Mouse (Mus musculus): ENCODE data around the gene Tecpr1.

Gene Tecpr1

GRCm38 (mm10) chr5:144223503-144223862 is at the start of gene Tecpr1:
Gene Tecpr1, minus strand, starts transcription at chr5:144223615.
- peak; percentile 96 for DNase-seq

- DNase-seq = no peak
Observed at GRCm38 (mm10) chr5:144271772-144272171, 48.4 kb upstream of the Tecpr1 start.

- DNase-seq = no peak
Observed at GRCm38 (mm10) chr5:144271118-144271517, 47.7 kb upstream of the Tecpr1 start.

DNA sequence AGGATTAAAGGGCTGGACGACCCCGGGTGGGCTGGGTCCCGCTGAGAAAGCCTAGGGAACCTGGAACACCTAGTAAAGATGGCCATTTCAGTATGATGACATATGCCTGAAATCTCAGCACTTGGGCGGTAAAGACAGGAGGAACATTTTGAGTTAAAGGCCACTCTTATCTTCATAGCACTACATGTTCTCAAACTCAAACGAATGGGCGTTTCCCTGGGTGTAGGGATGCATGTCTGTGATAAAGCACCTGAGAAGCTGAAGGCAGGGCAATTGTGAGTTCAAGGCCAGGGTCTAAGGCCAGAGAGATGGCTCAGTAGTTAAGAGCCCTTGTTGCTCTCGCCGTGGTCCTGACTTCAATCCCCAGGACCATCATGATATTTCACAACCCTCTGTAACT is 47.0 kb upstream of the Tecpr1 start:
- DNase-seq = no peak

DNA sequence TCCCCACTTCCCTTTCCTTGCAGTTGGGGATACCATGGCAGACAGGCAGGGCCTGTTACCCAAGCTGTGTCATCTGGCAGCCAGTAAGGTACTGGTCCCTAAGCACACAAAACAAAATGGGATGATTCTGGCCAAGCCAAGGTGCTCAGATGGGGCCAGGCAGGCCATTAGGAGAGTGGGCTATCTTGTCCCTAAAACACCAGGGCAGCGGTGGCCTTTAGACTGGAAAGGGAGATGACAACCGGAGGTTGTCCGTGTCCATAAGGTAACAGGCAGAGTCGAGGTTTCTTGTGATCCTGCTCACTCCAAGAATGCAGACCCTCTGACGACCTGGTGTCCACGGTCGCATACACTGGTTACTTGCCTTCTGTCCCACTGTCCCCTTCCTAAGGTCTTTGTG is 46.5 kb upstream of the Tecpr1 start:
- no peak for DNase-seq

- DNase-seq = no peak
Observed at GRCm38 (mm10) chr5:144267535-144268241, 44.3 kb upstream of the Tecpr1 start.

- no peak for DNase-seq
Observed at GRCm38 (mm10) chr5:144263496-144263895, 40.1 kb upstream of the Tecpr1 start.

- no peak for DNase-seq
Observed at GRCm38 (mm10) chr5:144263082-144263481, 39.7 kb upstream of the Tecpr1 start.

DNA sequence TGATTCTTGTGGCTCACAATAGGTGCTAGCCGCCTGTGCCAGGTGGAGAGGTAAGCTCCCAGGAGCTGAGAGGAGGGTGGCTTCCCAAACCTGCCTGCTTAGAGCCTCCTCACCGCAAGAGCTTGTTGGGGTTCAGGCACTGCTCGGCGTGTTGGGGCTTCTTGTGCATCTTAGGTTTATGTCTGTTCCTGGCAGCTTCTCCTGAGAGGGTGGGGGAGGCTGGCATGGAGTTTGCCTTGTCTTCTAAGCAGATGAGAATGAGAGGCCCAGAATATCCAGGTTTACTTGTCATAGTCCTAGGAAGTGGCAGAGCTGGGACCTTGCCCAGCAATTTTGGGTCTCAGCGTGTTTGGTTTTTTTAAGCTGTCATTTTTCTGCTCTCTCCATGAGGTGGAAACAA is 38.4 kb upstream of the Tecpr1 start:
- DNase-seq = no peak

DNA sequence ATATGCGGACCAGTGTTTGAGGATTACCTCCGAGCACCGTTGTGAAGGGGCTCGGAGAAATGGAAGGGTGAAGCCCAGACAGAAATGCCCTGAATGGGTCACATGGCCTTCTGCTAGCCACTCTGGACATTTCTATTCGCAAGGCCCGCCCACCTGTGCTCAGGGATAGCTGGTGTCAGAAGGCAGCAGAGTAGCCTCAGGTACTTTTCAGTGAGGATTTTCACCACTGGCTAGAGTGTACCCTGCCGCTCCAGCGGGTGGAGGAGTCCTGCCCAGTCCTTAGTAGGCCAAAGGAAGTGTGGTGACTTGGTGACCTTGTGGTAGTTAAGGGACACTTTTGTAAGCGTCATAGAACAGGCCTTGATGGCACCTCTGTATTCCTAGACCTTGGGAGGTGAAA is 37.9 kb upstream of the Tecpr1 start:
- no peak for DNase-seq

DNA sequence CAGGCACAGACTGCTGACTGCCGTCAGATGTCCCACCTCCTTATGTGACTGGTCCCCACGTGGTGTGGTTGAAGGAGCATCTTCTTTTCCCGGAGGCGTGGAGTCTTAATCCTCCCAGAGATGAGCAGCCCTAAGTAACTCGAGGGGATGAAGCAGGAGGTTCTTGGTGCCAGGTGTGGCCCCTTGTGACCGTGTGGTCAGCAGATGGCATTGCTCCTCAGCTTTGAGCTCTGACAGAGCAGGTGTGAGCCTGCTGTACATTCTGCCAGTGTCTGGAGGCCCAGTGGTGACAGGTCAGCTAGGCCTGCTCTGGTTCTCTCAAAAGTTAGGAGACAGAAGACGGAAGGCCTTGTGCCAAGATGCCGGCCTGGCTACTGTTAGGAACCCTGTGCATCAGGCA is 37.0 kb upstream of the Tecpr1 start:
- DNase-seq = no peak

DNA sequence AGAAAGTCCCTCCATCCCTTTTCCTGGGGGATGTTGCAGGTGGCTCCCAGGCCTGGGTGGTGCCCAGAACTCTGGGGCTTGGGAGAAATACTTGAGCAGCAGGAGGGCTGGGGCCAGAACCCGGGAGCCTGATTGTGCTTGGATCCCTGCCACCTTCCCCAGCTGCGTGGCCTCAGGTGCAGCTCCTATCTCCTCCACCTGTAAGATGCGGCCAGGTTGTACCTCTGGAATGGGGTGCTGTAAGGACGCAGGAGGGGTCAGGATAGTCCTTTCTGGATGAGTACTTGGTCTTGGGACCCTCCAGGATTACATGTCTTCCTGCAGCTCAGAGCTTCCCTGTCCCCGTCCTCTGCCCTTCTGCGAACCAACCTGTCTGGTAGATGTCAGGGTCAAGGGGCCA is 35.8 kb upstream of the Tecpr1 start:
- no peak for DNase-seq

- peak; percentile 21 for DNase-seq
Observed at GRCm38 (mm10) chr5:144258687-144259086, 35.3 kb upstream of the Tecpr1 start.

DNA sequence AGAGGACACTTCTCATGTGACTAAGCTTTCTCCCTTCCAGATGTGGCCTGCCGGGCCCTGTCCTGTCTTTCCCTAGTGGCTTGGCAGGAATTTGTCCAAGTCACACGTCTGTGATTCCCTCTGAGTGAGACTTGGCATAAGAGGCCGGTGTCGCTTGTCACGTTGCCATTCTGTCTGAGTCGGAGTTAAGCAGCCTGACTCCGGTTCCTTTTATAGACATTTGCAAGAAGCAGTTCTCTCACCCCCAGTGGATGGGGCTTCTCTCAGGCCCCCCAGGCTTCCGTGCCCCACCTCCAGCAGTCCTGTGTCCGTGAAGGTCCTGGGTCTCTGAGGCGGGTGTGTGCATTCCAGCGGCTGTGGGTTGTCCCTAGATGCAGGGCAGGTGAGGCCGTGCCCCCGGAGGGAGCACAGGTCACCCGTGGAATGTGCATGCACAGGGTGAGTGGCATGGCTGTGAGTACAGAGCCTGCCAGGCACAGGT is 34.8 kb upstream of the Tecpr1 start:
- peak; percentile 41 for DNase-seq

DNA sequence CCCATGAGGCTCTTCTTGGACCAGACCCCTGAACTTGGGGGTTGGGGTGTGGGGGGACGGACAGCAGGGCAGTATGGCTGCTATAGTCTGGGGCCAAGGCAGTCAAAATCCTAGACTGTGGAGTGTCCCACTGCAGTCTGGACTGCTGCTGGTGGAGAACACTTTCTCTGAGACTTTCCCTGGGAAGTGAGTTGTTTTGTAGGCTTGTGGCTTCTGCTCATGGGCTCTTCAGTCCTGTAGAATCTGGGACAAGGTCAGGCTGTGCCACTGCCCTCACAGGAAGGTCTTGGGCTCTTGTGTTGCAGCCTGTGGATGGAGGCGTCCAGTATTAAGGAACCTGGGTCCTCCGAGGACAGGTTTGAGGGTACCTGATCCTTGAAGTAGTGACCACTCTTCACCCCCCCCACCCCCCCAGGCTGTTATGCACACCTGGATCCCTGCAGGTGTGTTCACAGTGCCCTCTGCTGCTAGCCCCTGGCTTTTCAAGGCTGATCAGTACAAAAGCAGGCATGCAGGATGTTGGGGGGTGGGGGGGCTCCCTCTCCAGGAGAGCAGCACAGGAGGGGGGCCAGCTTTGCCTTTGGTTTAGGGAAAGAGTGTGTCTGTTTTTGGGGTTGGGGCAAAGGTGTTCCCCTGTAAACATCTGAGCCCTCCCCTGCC is 34.2 kb upstream of the Tecpr1 start:
- DNase-seq = peak; percentile 21

DNA sequence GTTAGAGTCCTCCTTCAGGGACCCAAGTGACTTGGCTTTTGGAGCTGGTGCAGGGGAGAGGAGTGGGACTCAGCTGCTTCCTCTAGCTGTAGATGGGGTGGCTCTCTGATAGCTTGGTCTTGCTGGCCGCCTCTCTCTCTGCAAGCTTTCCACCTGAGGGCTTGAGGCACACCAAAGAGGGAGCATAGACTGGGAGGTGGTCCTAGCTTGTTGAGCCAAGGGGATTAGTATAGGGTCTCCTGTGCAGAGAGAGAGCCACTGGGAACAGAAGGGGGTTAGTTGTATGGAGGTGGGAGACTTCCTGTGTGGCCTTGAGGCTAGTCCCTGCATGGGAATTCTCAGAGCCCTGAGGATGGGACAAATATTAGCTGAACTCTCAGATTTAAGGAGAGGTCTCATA is 33.5 kb upstream of the Tecpr1 start:
- no peak for DNase-seq

- DNase-seq = no peak
Observed at GRCm38 (mm10) chr5:144256541-144256870, 33.1 kb upstream of the Tecpr1 start.

- DNase-seq = peak; percentile 69
Observed at GRCm38 (mm10) chr5:144255632-144256540, 32.5 kb upstream of the Tecpr1 start.

DNA sequence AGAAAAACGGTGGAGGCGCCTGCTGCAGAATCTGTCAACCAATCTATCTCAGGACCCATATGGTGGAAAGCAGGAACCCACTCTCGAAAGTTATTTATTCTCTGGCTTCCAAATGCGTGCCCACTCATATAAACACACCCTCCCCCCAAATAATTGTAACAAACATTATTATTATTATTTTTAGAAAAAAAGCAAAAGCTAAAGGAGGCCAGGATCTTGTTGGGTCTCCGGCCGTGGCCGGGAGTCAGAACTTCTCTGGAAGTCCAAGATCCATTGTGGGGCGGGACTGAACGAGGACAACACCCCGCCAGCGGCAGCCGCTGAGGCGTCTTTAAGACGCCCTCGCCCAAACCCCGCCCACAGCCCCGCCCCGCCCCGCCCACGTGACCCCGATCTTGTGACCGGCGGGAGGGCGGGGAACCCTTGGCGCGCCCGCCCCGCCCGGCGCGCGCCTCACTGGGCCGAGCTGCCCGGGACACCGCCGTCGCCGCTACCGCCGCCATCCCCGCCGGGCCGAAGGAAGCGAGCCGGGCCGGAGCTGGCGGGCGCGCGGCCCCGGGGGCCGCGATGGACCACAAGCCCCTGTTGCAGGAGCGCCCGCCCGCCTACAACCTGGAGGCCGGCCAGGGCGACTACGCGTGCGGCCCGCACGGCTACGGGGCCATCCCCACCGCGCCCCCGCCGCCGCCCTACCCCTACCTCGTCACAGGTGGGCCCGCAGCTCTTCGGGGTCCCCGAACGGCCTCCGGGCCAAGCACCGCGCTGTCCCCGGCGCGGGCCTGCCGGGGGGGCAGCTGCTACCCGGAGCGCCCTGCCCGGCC is 31.6 kb upstream of the Tecpr1 start:
- peak; percentile 86 for DNase-seq

GRCm38 (mm10) chr5:144254122-144254810 is 30.9 kb upstream of the Tecpr1 start:
- peak; percentile 47 for DNase-seq

DNA sequence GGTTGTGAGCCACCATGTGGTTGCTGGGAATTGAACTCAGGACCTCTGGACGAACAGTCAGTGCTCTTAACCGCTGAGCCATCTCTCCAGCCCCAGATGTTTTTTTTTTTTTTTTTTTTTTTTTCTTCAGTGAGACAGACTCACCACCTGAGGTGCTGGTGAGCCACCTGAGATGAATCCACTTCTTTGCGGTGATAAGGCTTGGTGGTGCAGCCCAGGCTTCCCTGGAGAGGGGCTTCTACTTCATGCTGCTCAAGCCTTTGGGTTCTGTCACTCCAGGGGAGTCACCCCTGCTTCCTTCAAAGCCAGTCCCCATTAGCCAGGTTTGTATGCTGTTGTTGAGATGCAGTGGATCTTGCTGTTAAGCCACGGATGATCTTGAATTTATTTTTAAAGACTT is 29.8 kb upstream of the Tecpr1 start:
- DNase-seq = no peak
